In the genomic region with DNA sequence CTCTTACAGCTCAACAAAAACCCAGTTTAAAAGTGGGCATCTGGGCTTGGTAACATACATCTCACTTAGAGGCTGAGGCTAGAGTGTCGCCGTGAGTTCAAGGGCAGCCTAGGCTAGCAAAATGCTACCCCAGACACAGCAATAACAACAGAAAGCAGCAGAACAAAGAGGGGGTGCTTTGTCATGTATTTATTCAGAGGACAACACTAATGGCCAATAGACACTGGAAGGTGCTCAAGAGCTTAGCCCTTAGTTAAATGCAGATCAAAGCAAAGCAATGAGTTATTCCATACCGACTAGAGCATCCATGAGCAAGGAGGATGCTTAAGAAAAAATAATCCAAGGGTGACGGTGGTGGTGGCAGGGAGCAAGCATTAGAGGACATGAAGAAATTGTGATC, we compare ENCODE assay signal across 21 mouse cellular contexts.
DNase-seq lines count a peak whose midpoint lies in the region; TF ChIP-seq lines count a peak whose summit lies in the region.
"Had no signal": no experiment of that assay in that cellular context is flagged by ENCODE, and none has a peak within 500 bp of the region (broad histone marks: within the 10 kb centered on the region; RNA-seq: fewer than 3 reads in every experiment).

No protein-coding gene starts in this region.

- H3K4me1 ChIP-seq in bone marrow macrophage, adult 2 months (ENCODE audit: control insufficient read depth, insufficient read depth, low read length), result peaks cover 29% of the 10 kb centered on the region

- DNase-seq in ES-CJ7 (ENCODE audit: low read depth, low spot score) (peak; percentile 75), R1 (ENCODE audit: low read depth, low spot score) (peak; percentile 61)
- no peak for DNase-seq in heart, postnatal 4 days
- no peak for DNase-seq in cerebellum, postnatal 4 days (ENCODE audit: low spot score in 2 of 2)
- DNase-seq in layer of hippocampus, adult 11-12 months (ENCODE audit: low spot score), result no peak
- DNase-seq: adrenal gland, adult 8-10 months; adrenal gland, postnatal 14 days; adrenal gland, postnatal 36 days; B cell, adult 2 months; cerebellum, adult 11 months; cerebellum, adult 18-20 months; cerebellum, adult 8-10 months; cerebellum, adult 9-11 months; cerebellum, postnatal 14 days; cerebellum, postnatal 36 days; forebrain, postnatal 0 days had no signal

- no peak for TF ChIP-seq POLR2A in bone marrow macrophage, adult 2 months (IDR thresholded peaks at IDR 0.05; ENCODE audit: borderline replicate concordance, low read depth, low read length)

- no peak for TF ChIP-seq CTCF in bone marrow macrophage, adult 2 months (IDR thresholded peaks at IDR 0.05; ENCODE audit: low read depth, low read length)

- H3K4me3 ChIP-seq in bone marrow macrophage, adult 2 months (ENCODE audit: insufficient read depth, low read length), result no peak overlapping the region
- H3K4me3 ChIP-seq: embryonic facial prominence, embryonic 10.5 days; embryonic facial prominence, embryonic 12.5 days; forebrain, embryonic 13.5 days; forebrain, embryonic 15.5 days had no signal

- H3K27ac ChIP-seq in bone marrow macrophage, adult 2 months (ENCODE audit: insufficient read depth, low read depth, low read length), result peak overlapping the region; percentile 84
- H3K27ac ChIP-seq: embryonic facial prominence, embryonic 10.5 days; embryonic facial prominence, embryonic 12.5 days; forebrain, embryonic 13.5 days; forebrain, embryonic 15.5 days had no signal

Comparison
In these comparisons a context has a peak if more than half of its experiments do, and no peak if none do; other contexts are left out.
1. DNase-seq: peak in ES-CJ7 (single experiment) and R1 (single experiment); none in heart, postnatal 4 days (single experiment), cerebellum, postnatal 4 days (0 of 2) and layer of hippocampus, adult 11-12 months (single experiment).